Mouse (Mus musculus): ENCODE data around the gene Tmem170. TPM values are rescaled to one million over a fixed set of nuclear protein-coding genes. Genes with fewer than 3 reads are reported as not detected.
A peak's percentile ranks its signal among the peaks of the same experiment; 100 is the strongest.
"Not testable (repeated sequence)": the region's sequence is repeated elsewhere in the genome, so short reads cannot be mapped to it uniquely, and the experiment has no call there.

Gene Tmem170
- polyA plus RNA-seq, 1 experiment, result 9.0 TPM

- 3% methylated on average over 2 of the region's 2 CpGs for WGBS
Observed at GRCm38 (mm10) chr8:111881591-111881990, 5.0 kb upstream of the Tmem170 start.

GRCm38 (mm10) chr8:111877711-111878110 is 1.2 kb upstream of the Tmem170 start:
- no peak for DNase-seq (ENCODE audit: low read depth, low spot score)
- 60% methylated on average over 9 of the region's 9 CpGs for WGBS

More at GRCm38 (mm10) chr8:111881591-111881990, 5.0 kb upstream of the Tmem170 start:
- no peak for DNase-seq (ENCODE audit: low read depth, low spot score)

GRCm38 (mm10) chr8:111875758-111876157 is 792 bp downstream of the Tmem170 start:
- no peak for DNase-seq (ENCODE audit: low read depth, low spot score)
- WGBS, result 3% methylated on average over 9 of the region's 9 CpGs

DNA sequence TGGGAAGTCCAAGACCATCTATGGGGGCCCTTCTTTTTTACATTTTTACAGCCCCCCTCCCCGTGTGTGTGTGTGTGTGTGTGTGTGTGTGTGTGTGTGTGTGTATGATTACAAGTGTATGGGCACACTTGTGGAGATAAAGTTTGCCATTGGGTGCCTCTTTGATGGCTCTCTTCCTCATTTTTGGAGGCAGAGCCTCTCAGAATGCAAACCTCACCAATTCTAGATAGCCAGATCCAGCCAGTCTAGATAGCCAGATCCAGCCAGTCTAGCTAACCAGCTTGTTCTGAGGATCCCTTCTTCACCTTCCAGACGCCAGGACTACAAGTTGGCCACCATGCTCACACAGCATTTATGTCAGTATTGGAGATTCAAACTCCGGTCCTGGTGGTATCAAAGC is 5.3 kb downstream of the Tmem170 start:
- WGBS, result 85% methylated on average over 3 of the region's 3 CpGs
- no peak for DNase-seq (ENCODE audit: low read depth, low spot score)

DNA sequence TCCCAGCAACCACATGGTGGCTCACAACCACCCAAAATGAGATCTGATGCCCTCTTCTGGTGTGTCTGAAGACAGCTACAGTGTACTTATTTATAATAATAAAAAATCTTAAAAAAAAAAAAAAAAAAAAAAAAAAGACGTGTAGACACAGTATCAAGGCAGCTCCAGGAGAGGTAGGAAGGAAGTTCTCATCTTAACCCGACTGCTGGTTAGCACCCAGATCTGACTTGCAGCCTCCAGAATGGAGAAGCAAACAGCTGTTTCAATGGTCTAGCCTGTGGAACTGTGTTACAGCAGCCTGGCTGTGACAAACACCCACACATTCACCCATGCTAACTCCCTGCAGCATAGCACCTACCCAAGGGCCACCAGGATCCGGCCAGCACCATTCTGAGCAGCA is 6.2 kb downstream of the Tmem170 start:
- WGBS, result 81% methylated on average over 3 of the region's 3 CpGs
- DNase-seq (ENCODE audit: low read depth, low spot score), result no peak

GRCm38 (mm10) chr8:111868664-111869063 is 7.9 kb downstream of the Tmem170 start:
- WGBS, result 66% methylated on average over 2 of the region's 2 CpGs
- DNase-seq (ENCODE audit: low read depth, low spot score), result no peak

- 87% methylated on average over 6 of the region's 6 CpGs for WGBS
- no peak for DNase-seq (ENCODE audit: low read depth, low spot score)
Observed at GRCm38 (mm10) chr8:111865857-111866256, 10.7 kb downstream of the Tmem170 start.

DNA sequence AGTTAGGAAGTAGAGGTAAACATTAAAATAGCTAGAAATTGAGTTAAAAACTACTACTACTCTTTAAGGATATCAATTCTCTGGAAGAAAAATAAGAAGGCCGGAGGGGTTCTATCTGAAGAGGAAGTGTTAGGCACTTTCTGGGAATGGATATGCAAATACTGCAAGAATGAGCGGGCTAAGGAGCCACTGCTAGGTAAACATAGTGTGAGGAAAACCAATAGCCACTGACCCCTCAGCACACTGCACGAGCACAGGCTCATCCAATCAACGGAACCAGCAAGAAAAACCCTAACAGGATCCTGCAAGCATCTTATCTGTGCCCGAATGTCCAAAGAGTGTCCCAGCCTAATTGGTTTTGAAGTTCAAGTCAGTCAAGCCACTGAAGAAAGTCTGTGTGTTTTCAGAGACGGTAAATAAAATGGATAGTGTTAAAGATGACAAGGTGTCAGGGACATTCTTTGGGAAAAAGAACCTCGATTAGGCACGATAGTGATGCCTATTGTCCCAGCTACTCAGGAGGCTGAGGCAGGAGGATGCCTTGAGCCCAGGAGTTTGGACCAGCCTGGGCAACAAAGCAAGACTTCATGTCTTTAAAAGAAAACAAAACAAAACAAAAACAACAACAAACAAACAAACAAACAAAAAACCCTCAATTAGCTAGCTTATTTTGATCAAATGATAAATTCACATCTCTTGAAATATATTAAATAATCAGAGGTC is 11.3 kb downstream of the Tmem170 start:
- DNase-seq (ENCODE audit: low read depth, low spot score), result no peak
- 75% methylated on average over 8 of the region's 8 CpGs for WGBS

- WGBS, result 66% methylated on average over 8 of the region's 8 CpGs
- no peak for DNase-seq (ENCODE audit: low read depth, low spot score)
Observed at GRCm38 (mm10) chr8:111864648-111865047, 11.9 kb downstream of the Tmem170 start.

GRCm38 (mm10) chr8:111863280-111863679 is 13.3 kb downstream of the Tmem170 start:
- DNase-seq (ENCODE audit: low read depth, low spot score), result no peak
- 74% methylated on average over 4 of the region's 4 CpGs for WGBS

GRCm38 (mm10) chr8:111855977-111856376 is 20.6 kb downstream of the Tmem170 start:
- DNase-seq (ENCODE audit: low read depth, low spot score), result no peak
- 89% methylated on average over 12 of the region's 12 CpGs for WGBS

GRCm38 (mm10) chr8:111853861-111854501 is 22.6 kb downstream of the Tmem170 start, which contains the start of gene Cfdp1:
Gene Cfdp1 (minus strand): TSS chr8:111854291.
- WGBS, result under 1% methylated on average over 53 of the region's 53 CpGs
- peak; percentile 99 for DNase-seq (ENCODE audit: low read depth, low spot score)

- WGBS, result 40% methylated on average over 12 of the region's 12 CpGs
- DNase-seq (ENCODE audit: low read depth, low spot score), result not testable (repeated sequence)
Observed at GRCm38 (mm10) chr8:111853219-111853618, 23.3 kb downstream of the Tmem170 start.

DNA sequence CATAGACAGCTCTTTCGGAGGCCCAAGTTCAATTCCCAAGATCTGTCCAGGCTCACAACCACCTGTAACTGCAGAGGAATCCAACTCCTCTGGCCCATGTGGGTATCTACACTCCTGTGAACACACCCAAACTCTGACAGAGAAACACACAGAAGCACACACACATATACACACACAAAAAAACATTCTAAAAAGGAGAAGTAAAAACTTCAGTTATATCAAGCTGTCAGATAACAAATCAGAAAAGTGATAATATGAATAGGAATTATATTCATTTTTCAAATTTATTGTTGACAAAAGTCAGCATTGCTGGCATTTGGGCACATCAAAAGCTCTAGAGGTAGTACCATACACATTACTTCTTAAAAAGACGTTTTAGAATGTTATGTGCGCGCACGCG is 29.8 kb downstream of the Tmem170 start:
- DNase-seq (ENCODE audit: low read depth, low spot score), result no peak
- WGBS, result 91% methylated on average over 6 of the region's 6 CpGs

DNA sequence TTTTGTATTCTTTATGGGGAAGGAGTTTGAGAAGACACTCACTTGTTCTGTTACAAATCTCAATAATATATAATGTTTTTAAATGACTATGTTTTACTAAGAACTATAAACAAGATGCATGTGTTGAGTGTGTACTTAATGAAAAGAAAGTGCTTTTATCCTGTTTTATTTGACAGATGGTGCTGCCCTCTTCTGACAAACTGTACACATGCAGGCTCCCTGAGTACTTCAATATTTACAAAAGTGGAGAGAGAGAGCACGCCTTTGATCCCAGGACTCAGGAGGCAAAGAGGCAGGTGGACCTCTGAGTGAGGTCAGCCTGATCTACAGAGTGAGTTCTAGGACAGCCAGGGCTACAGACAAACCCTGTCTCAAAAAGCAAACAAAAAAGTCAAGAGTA is 41.0 kb downstream of the Tmem170 start:
- 21% methylated on average over 1 of the region's 1 CpGs for WGBS

GRCm38 (mm10) chr8:111834011-111834410 is 42.5 kb downstream of the Tmem170 start:
- WGBS, result 59% methylated on average over 6 of the region's 6 CpGs

More for the DNA sequence above, 41.0 kb downstream of the Tmem170 start:
- no peak for DNase-seq (ENCODE audit: low read depth, low spot score)

GRCm38 (mm10) chr8:111832983-111833382 is 43.6 kb downstream of the Tmem170 start:
- no peak for DNase-seq (ENCODE audit: low read depth, low spot score)

More at GRCm38 (mm10) chr8:111834011-111834410, 42.5 kb downstream of the Tmem170 start:
- no peak for DNase-seq (ENCODE audit: low read depth, low spot score)

GRCm38 (mm10) chr8:111831996-111832395 is 44.6 kb downstream of the Tmem170 start:
- DNase-seq (ENCODE audit: low read depth, low spot score), result no peak
- 74% methylated on average over 4 of the region's 4 CpGs for WGBS

More at GRCm38 (mm10) chr8:111832983-111833382, 43.6 kb downstream of the Tmem170 start:
- WGBS, result 77% methylated on average over 5 of the region's 5 CpGs

- WGBS, result 60% methylated on average over 6 of the region's 6 CpGs
- DNase-seq (ENCODE audit: low read depth, low spot score), result no peak
Observed at GRCm38 (mm10) chr8:111828595-111828994, 48.0 kb downstream of the Tmem170 start.

- DNase-seq (ENCODE audit: low read depth, low spot score), result no peak
Observed at GRCm38 (mm10) chr8:111825219-111825618, 51.3 kb downstream of the Tmem170 start.

GRCm38 (mm10) chr8:111824334-111824733 is 52.2 kb downstream of the Tmem170 start:
- no peak for DNase-seq (ENCODE audit: low read depth, low spot score)
- WGBS, result 92% methylated on average over 5 of the region's 5 CpGs

More at GRCm38 (mm10) chr8:111825219-111825618, 51.3 kb downstream of the Tmem170 start:
- WGBS, result 66% methylated on average over 6 of the region's 6 CpGs

All from large intestine, adult 2 months (tissue).